Mouse (Mus musculus) lung, adult 2 months (tissue): Measurements from ENCODE around the gene 6430571L13Rik. TPM values are rescaled to one million over a fixed set of nuclear protein-coding genes. Genes with fewer than 3 reads are reported as not detected.
A peak's percentile ranks its signal among the peaks of the same experiment; 100 is the strongest.

ENCODE experiments used
- DNase-seq: peaks from one replicate; pipeline ENCODE4 v3.0.0; 2022
- H3K4me1 ChIP-seq: fragments of 200-500 bp; 2 replicates; pipeline ENCODE4 v1.6.1; 2011; ENCODE audit warnings: low read length; ENCODE audit not compliant: control insufficient read depth, insufficient read depth
- H3K4me3 ChIP-seq: fragments of 200-500 bp; replicated peaks from 2 replicates; pipeline ENCODE3; 2011; ENCODE audit warnings: low read depth, mild to moderate bottlenecking, control low read depth, low read length; ENCODE audit errors: extremely low read depth
- CTCF ChIP-seq: fragments of 200-500 bp; IDR thresholded peaks from 2 replicates; pipeline ENCODE4 v1.5.1; 2011; ENCODE audit warnings: mild to moderate bottlenecking, low read length, control low read depth; ENCODE audit not compliant: insufficient read depth
- POLR2A ChIP-seq: fragments of 200-500 bp; IDR thresholded peaks from 2 replicates; pipeline ENCODE4 v1.6.1; 2011; ENCODE audit warnings: low read depth, mild to moderate bottlenecking, control low read depth, low read length, borderline replicate concordance; ENCODE audit errors: extremely low read depth
- WGBS: fragments of 180-500 bp; shearing (Covaris S2); methylation state at CpG from one replicate; pipeline ENCODE4 v1.1.7; 2018; 5-methylcytosine and 5-hydroxymethylcytosine counted together
- polyA plus RNA-seq: library from polyadenylated mRNA; depleted of rRNA; stranded (reverse); fragments of >200 nt; gene quantifications from 2 replicates; pipeline ENCODE4 v1.2.3, GENCODE M21; 2012; rRNA removed

Gene 6430571L13Rik
- polyA plus RNA-seq, 1 experiment = 1.1 TPM

GRCm38 (mm10) chr9:107399491-107399971 lies 59.1 kb downstream of the 6430571L13Rik start, which contains the start of gene Cacna2d2:
Gene Cacna2d2, plus strand, starts transcription at chr9:107399612.
- DNase-seq = peak; percentile 12
- H3K4me3 ChIP-seq = peak within 1 kb of the TSS; percentile 9
- H3K4me1 ChIP-seq = no peaks in the 10 kb centered on the region
- whole genome bisulfite sequencing = 1% methylated on average over 44 of the region's 54 CpGs
- no peak for TF ChIP-seq CTCF
- TF ChIP-seq POLR2A = no peak

- under 1% methylated on average over 43 of the region's 45 CpGs for WGBS
- TF ChIP-seq POLR2A (no peak), CTCF (no peak)
- no peak for DNase-seq
- Histone ChIP-seq H3K4me3 (no peak overlapping the region), H3K4me1 (no peaks in the 10 kb centered on the region)
These were observed 59.7 kb downstream of the 6430571L13Rik start for GRCm38 (mm10) chr9:107400060-107400511.

GRCm38 (mm10) chr9:107400666-107401285 lies 60.4 kb downstream of the 6430571L13Rik start:
- Histone ChIP-seq H3K4me3 (no peak overlapping the region), H3K4me1 (no peaks in the 10 kb centered on the region)
- no peak for DNase-seq
- no peak for TF ChIP-seq CTCF
- TF ChIP-seq POLR2A = no peak
- WGBS = 12% methylated on average over 13 of the region's 13 CpGs

Other genes with a start within 250 kb of the 6430571L13Rik start
- 0.09 and 0.18 TPM in 2 replicates for gene Dock3, start 108.7 kb upstream of the 6430571L13Rik start, polyA plus RNA-seq
- gene Mapkapk3, start 50.7 kb upstream of the 6430571L13Rik start, polyA plus RNA-seq = 29.3 and 41.1 TPM in 2 replicates
- gene Cish, start 44.6 kb upstream of the 6430571L13Rik start, polyA plus RNA-seq = 61.1 and 72.2 TPM in 2 replicates
- 16.9 and 21.0 TPM in 2 replicates for gene Hemk1, start 2.3 kb upstream of the 6430571L13Rik start, polyA plus RNA-seq
- 0.72 and 1.2 TPM in 2 replicates for gene Cacna2d2, start 59.0 kb downstream of the 6430571L13Rik start, polyA plus RNA-seq
- gene Tmem115, start 193.3 kb downstream of the 6430571L13Rik start, polyA plus RNA-seq = 57.6 and 59.4 TPM in 2 replicates
- gene Cyb561d2, start 201.6 kb downstream of the 6430571L13Rik start, polyA plus RNA-seq = 35.6 and 37.1 TPM in 2 replicates
- 24.8 and 31.3 TPM in 2 replicates for gene Nprl2, start 201.6 kb downstream of the 6430571L13Rik start, polyA plus RNA-seq
- gene Zmynd10, start 206.7 kb downstream of the 6430571L13Rik start, polyA plus RNA-seq = 12.8 and 13.2 TPM in 2 replicates
- gene Rassf1, start 211.0 kb downstream of the 6430571L13Rik start, polyA plus RNA-seq = 43.7 and 45.5 TPM in 2 replicates
- gene Tusc2, start 222.7 kb downstream of the 6430571L13Rik start, polyA plus RNA-seq = 46.0 and 46.7 TPM in 2 replicates
- 235 and 342 TPM in 2 replicates for gene Hyal2, start 227.3 kb downstream of the 6430571L13Rik start, polyA plus RNA-seq
- 19.6 and 26.5 TPM in 2 replicates for gene Hyal1, start 236.3 kb downstream of the 6430571L13Rik start, polyA plus RNA-seq
- gene Naa80, start 238.3 kb downstream of the 6430571L13Rik start, polyA plus RNA-seq = 87.8 and 91.9 TPM in 2 replicates
- 1.7 and 1.8 TPM in 2 replicates for gene Hyal3, start 240.2 kb downstream of the 6430571L13Rik start, polyA plus RNA-seq
- gene Ifrd2, start 247.0 kb downstream of the 6430571L13Rik start, polyA plus RNA-seq = 41.5 and 41.8 TPM in 2 replicates